Mouse (Mus musculus) hindbrain, embryonic 16.5 days (tissue): ENCODE data around the gene 4930523C07Rik. TPM values are rescaled to one million over a fixed set of nuclear protein-coding genes. Genes with fewer than 3 reads are reported as not detected.
A peak's percentile ranks its signal among the peaks of the same experiment; 100 is the strongest.

Experiments used
- ATAC-seq: fragments of 200-750 bp; cut with Nextera tagmentation; 2 replicates; pipeline ENCODE4 v1.8.0; 2017; ENCODE audit warnings: moderate TSS enrichment, moderate library complexity
- H3K27ac ChIP-seq: fragments of 300-500 bp; sonication (generic); 2 replicates; pipeline ENCODE4 v1.5.1; 2014; ENCODE audit warnings: low read depth, mild to moderate bottlenecking, control low read depth, low read length, moderate library complexity
- H3K27me3 ChIP-seq: fragments of 300-500 bp; sonication (generic); replicated peaks from 2 replicates; pipeline ENCODE4 v1.6.1; 2014; ENCODE audit warnings: low read length; ENCODE audit not compliant: control insufficient read depth, insufficient read depth
- H3K36me3 ChIP-seq: fragments of 300-500 bp; sonication (generic); 2 replicates; pipeline ENCODE4 v1.6.1; 2014; ENCODE audit warnings: mild to moderate bottlenecking, low read length, moderate library complexity, mixed read lengths; ENCODE audit not compliant: control insufficient read depth, insufficient read depth
- H3K4me1 ChIP-seq: fragments of 300-500 bp; sonication (generic); 2 replicates; pipeline ENCODE4 v1.6.1; 2014; ENCODE audit warnings: low read depth, low read length; ENCODE audit not compliant: control insufficient read depth, insufficient read depth
- H3K4me2 ChIP-seq: fragments of 300-500 bp; sonication (generic); 2 replicates; pipeline ENCODE4 v1.6.1; 2014; ENCODE audit warnings: mild to moderate bottlenecking, low read length, control low read depth, moderate library complexity
- H3K4me3 ChIP-seq: fragments of 300-500 bp; sonication (generic); 2 replicates; pipeline ENCODE4 v1.5.1; 2014; ENCODE audit warnings: mild to moderate bottlenecking, low read length, control low read depth, moderate library complexity
- H3K9ac ChIP-seq: fragments of 300-500 bp; sonication (generic); 2 replicates; pipeline ENCODE4 v1.6.1; 2014; ENCODE audit warnings: low read depth, mild to moderate bottlenecking, control low read depth, low read length, moderate library complexity
- H3K9me3 ChIP-seq: fragments of 300-500 bp; sonication (generic); 2 replicates; pipeline ENCODE4 v1.6.1; 2014; ENCODE audit warnings: mild to moderate bottlenecking, low read length, moderate library complexity; ENCODE audit not compliant: control insufficient read depth
- WGBS: fragments of 180-500 bp; shearing (Covaris S2); extraction: QIAGEN DNeasy Blood & Tissue Kit; methylation state at CpG from one replicate; pipeline ENCODE4 v1.1.7; 2014; 5-methylcytosine and 5-hydroxymethylcytosine counted together
- polyA plus RNA-seq: library from polyadenylated mRNA; unstranded; fragments of >200 nt; fragmentation: Nextera tagmentation; extraction: Ambion mirVana; gene quantifications from 2 replicates; pipeline ENCODE4 v1.2.1, GENCODE M21; 2015

Gene 4930523C07Rik
- polyA plus RNA-seq, 1 experiment from 2014 or later = 3.3 TPM

DNA sequence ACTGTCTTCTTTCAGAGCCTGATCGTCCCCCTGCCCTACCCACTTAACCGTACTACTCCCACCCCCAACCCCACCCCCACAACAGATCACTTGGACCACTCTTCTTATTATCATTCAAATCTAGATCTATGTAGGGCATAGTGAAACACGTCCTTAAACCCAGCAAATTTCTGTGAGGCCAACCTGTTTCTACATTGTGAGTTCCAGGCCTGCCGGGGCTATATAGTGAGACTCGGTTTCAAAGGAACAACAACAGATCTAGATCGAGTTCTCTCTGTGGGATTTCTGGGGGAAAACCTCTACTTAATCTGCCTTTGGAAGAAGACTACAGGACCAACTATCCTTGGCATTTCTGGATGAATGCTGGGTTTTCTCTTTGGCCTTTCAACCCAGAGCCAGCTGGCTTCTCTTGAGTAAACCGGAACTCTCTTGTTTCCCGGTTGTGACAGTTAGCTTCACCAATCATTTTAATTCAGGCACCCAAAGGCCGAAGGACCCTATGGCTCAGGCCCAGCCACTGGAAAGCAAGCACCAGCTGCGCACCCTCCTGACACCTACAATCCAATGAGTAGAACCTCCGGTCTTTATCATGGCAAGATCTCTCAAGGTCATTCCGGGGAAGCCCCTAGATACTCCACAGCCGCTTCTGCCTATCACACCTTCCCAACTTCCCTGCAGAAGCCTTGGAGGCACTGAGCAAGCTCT is 759 bp upstream of the 4930523C07Rik start:
- no peak overlapping the region for H3K9ac ChIP-seq
- H3K27ac ChIP-seq = no peak overlapping the region
- H3K4me3 ChIP-seq = no peak overlapping the region
- no peaks in the 10 kb centered on the region for H3K27me3 ChIP-seq
- no peaks in the 10 kb centered on the region for H3K9me3 ChIP-seq
- H3K4me1 ChIP-seq = peaks cover 4% of the 10 kb centered on the region
- H3K4me2 ChIP-seq = no peak overlapping the region
- 92% methylated on average over 13 of the region's 13 CpGs for WGBS
- no peaks in the 10 kb centered on the region for H3K36me3 ChIP-seq
- ATAC-seq = no peak

DNA sequence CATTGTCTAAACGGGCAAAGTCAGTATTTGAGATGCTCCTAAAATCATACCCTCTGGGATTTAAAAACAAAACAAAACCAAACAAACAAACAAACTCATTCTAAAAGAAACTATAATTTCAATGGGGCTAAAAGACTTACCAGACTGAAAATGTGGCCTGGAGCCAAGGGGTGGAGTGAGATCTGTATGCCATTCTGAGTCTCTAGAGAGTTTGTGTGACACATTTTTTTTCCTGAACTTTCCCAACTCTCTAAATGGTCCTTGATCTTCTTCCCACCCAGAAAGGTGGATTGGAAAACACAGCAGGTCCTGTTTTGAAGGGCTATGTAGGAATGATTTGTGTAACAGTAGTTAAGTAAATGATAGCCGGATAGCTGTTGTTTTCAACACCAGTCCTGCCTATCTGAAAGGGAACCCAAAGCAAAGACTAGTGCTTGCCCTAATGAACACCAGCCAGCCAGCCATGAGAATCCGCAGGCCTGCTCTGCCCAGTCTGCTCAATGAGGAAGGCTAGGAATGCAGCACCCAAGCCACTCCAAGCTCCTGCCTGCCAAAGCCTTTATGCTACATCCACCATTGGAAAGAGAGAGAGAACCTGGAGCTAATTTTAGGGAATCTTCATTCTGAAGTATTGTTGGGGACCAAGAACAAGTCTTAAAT is 1.0 kb downstream of the 4930523C07Rik start:
- H3K4me2 ChIP-seq = peak overlapping the region; percentile 62
- no peak overlapping the region for H3K9ac ChIP-seq
- H3K4me3 ChIP-seq = no peak overlapping the region; the same call in 1 of the 2 replicates

GRCm38 (mm10) chr1:160045971-160046370 is 1.8 kb downstream of the 4930523C07Rik start:
- Histone ChIP-seq H3K4me1 (peaks cover 4% of the 10 kb centered on the region), H3K36me3 (no peaks in the 10 kb centered on the region), H3K4me3 (no peak overlapping the region), H3K27ac (no peak overlapping the region), H3K27me3 (no peaks in the 10 kb centered on the region), H3K9me3 (no peaks in the 10 kb centered on the region), H3K4me2 (no peak overlapping the region), H3K9ac (no peak overlapping the region)
- WGBS = 83% methylated on average over 5 of the region's 5 CpGs
- ATAC-seq = no peak

More for the DNA sequence above, 1.0 kb downstream of the 4930523C07Rik start:
- Histone ChIP-seq H3K27me3 (no peaks in the 10 kb centered on the region), H3K4me1 (peaks cover 4% of the 10 kb centered on the region), H3K27ac (no peak overlapping the region), H3K36me3 (no peaks in the 10 kb centered on the region), H3K9me3 (no peaks in the 10 kb centered on the region)
- no peak for ATAC-seq
- 74% methylated on average over 3 of the region's 3 CpGs for WGBS

DNA sequence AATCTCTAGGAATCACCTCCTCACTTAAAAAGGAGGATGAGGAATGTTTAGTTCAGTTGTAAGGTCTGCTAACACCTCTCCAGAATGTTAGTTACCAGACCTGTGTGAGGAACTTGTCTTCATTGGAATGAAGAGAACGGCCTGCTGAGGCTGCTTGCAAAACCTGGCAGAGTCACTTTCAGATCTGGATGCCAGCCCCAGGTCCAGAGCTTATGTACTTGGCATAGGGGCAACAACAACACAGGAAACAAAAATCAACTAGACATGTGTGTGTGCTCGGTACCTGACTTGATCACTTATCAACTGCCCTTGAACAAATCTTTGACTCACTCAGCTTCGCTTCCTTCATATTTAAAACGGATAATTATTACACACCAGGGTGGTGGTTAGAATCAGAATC is 2.6 kb downstream of the 4930523C07Rik start:
- 90% methylated on average over 4 of the region's 4 CpGs for WGBS
- H3K27ac ChIP-seq = no peak overlapping the region
- no peak overlapping the region for H3K4me3 ChIP-seq
- ATAC-seq = no peak
- H3K4me1 ChIP-seq = peaks cover 4% of the 10 kb centered on the region
- H3K9ac ChIP-seq = no peak overlapping the region
- no peak overlapping the region for H3K4me2 ChIP-seq
- H3K9me3 ChIP-seq = no peaks in the 10 kb centered on the region
- H3K36me3 ChIP-seq = no peaks in the 10 kb centered on the region
- no peaks in the 10 kb centered on the region for H3K27me3 ChIP-seq

DNA sequence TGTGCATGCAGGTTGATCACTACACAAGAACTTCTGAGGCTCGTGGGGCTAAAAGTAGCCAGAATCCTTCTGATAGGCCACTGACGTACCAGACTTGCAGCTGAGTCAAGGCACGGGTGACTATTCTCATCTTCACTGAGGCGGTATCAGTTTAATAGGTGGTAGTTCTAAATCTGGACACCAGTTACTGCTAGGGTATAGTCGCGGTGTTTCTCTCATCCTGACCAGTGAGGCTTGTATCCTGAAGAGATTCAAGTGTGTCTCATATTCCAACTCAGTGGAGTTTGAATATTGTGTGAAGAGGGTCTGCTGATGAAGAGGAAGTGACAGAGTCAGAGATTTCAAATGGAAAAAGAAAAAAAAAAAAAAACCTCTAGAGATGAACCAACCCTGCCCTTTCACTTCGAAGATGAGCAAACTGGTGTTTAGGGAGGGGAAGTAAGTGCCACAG is 3.3 kb downstream of the 4930523C07Rik start:
- Histone ChIP-seq H3K27ac (no peak overlapping the region), H3K9me3 (no peaks in the 10 kb centered on the region), H3K4me1 (peaks cover 4% of the 10 kb centered on the region), H3K27me3 (no peaks in the 10 kb centered on the region), H3K4me3 (no peak overlapping the region), H3K9ac (no peak overlapping the region), H3K36me3 (no peaks in the 10 kb centered on the region), H3K4me2 (no peak overlapping the region)
- 94% methylated on average over 7 of the region's 7 CpGs for WGBS
- ATAC-seq = no peak

- no peaks in the 10 kb centered on the region for H3K27me3 ChIP-seq
- H3K27ac ChIP-seq = no peak overlapping the region
- no peaks in the 10 kb centered on the region for H3K36me3 ChIP-seq
- 87% methylated on average over 5 of the region's 5 CpGs for WGBS
- H3K4me2 ChIP-seq = no peak overlapping the region
- ATAC-seq = no peak
- H3K4me3 ChIP-seq = no peak overlapping the region
- H3K9me3 ChIP-seq = no peaks in the 10 kb centered on the region
- no peaks in the 10 kb centered on the region; the same call in 1 of the 2 replicates for H3K4me1 ChIP-seq
- no peak overlapping the region for H3K9ac ChIP-seq
Observed at GRCm38 (mm10) chr1:160049131-160049880, 5.1 kb downstream of the 4930523C07Rik start.

DNA sequence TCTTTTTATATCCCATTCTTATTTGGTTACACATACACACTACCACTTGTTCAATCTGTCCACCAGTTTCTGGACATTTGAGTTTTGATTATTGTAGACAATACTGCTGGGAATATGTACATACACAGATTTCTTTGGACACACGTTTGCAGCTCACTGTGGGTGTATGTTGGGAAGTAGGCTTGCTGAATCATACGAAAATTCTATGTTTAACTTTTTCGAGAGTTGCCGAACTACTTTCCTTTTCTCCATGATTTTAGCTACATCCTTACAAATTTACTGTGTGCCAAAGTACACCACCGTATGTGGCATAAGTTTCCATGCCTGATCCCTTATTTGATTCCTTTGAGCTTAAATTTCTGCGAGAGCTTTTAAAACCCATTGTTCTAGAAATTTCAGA is 6.7 kb downstream of the 4930523C07Rik start:
- no peak overlapping the region for H3K4me3 ChIP-seq
- H3K9ac ChIP-seq = no peak overlapping the region
- H3K27ac ChIP-seq = no peak overlapping the region
- ATAC-seq = no peak
- no peaks in the 10 kb centered on the region for H3K36me3 ChIP-seq
- 92% methylated on average over 6 of the region's 6 CpGs for WGBS
- no peaks in the 10 kb centered on the region for H3K27me3 ChIP-seq
- no peaks in the 10 kb centered on the region for H3K4me1 ChIP-seq
- H3K9me3 ChIP-seq = no peaks in the 10 kb centered on the region
- H3K4me2 ChIP-seq = no peak overlapping the region

DNA sequence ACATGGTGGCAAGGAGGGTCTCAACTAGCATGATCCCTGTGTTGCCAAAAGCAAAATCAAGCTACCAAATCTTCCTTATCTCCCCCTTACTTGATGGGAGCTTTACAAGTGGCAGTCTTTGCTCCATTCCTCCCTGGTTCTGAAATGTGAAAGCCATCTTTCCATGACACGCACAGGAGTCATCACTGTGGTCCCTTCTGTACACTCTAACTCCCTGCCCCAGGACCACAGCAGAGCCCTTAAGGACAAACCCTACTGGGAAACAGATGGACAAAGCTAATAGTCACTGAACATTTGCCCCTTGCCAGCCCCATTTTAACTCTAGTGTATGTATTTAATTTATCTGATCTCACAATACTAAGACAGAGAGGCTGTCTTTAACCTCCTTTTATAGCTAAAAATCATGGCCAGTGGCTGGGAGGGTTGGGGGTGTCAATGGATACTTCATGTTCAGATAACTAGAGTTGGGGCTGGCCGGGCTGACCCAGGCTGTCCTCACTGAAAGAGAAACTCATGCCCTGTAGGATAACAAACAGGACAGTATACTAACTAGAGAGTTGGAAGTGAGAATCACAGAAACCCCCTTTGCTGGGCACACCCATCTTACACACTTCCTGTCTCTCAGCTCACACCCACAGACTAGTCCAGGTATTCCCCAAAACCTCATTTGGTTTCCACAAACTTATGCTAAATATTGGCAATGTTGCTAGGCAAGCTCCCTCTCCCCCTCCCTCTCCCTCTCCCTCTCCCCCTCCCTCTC is 8.6 kb downstream of the 4930523C07Rik start:
- no peak for ATAC-seq
- H3K9me3 ChIP-seq = no peaks in the 10 kb centered on the region
- WGBS = 90% methylated on average over 2 of the region's 2 CpGs
- H3K4me1 ChIP-seq = no peaks in the 10 kb centered on the region
- no peaks in the 10 kb centered on the region for H3K36me3 ChIP-seq
- no peaks in the 10 kb centered on the region for H3K27me3 ChIP-seq
- no peak overlapping the region for H3K4me3 ChIP-seq
- no peak overlapping the region for H3K27ac ChIP-seq
- H3K9ac ChIP-seq = no peak overlapping the region
- H3K4me2 ChIP-seq = no peak overlapping the region
